Mouse (Mus musculus): Measurements from ENCODE around the gene Atpaf1.

DNA sequence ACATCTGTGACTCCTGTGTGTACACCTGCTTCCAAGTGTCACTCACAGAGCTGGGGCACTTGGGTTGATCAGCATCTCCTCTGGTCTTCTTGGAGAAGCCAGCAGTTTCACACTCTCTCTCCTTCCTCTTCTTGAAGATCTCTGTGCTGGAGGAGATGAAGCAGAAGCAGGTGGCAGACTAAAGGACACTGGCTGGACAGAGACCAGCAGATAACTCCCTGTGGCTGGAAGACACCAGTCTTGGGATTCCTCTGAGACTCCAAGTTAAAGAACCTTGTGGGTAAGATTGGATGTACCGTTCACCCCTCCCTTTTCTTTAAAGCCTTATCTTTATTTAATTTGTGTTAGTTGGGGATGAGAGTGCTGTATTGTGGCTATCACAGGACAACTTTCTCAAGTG is 63.5 kb downstream of the Atpaf1 start:
- TF ChIP-seq CTCF (IDR thresholded peaks at IDR 0.05; ENCODE audit: borderline replicate concordance, extremely low read depth, insufficient read depth, insufficient read length), result no peak
- no peak for TF ChIP-seq POLR2A (IDR thresholded peaks at IDR 0.05; ENCODE audit: borderline replicate concordance, extremely low read depth, insufficient read depth, insufficient read length, poor library complexity, severe bottlenecking)

Data from brain, embryonic 14.5 days (tissue).